Mouse (Mus musculus) forebrain, postnatal 0 days (tissue): Measurements from ENCODE around the gene Ahnak2. TPM values are rescaled to one million over a fixed set of nuclear protein-coding genes. Genes with fewer than 3 reads are reported as not detected.
A peak's percentile ranks its signal among the peaks of the same experiment; 100 is the strongest.

Experiments
- ATAC-seq: fragments of 200-750 bp; cut with Nextera tagmentation; 2 replicates; pipeline ENCODE4 v1.8.0; 2017; ENCODE audit warnings: mild to moderate bottlenecking, moderate library complexity
- DNase-seq: peaks from one replicate; pipeline ENCODE4 v3.0.0-alpha.2; 2015
- H3K27ac ChIP-seq: fragments of 300-500 bp; sonication (generic); 2 replicates; pipeline ENCODE4 v1.5.1; 2014; ENCODE audit warnings: low read depth, mild to moderate bottlenecking, antibody characterized with exemption, low read length, moderate library complexity, mixed read lengths
- H3K27me3 ChIP-seq: fragments of 300-500 bp; sonication (generic); 2 replicates; pipeline ENCODE4 v1.6.1; 2014; ENCODE audit warnings: mild to moderate bottlenecking, low read length, mixed read lengths; ENCODE audit not compliant: insufficient read depth
- H3K36me3 ChIP-seq: fragments of 300-500 bp; sonication (generic); 2 replicates; pipeline ENCODE4 v1.6.1; 2014; ENCODE audit warnings: mild to moderate bottlenecking, moderate library complexity; ENCODE audit not compliant: insufficient read depth
- H3K4me1 ChIP-seq: fragments of 300-500 bp; sonication (generic); 2 replicates; pipeline ENCODE4 v1.6.1; 2014; ENCODE audit warnings: antibody characterized with exemption; ENCODE audit not compliant: insufficient read depth
- H3K4me2 ChIP-seq: fragments of 300-500 bp; sonication (generic); 2 replicates; pipeline ENCODE4 v1.6.1; 2014; ENCODE audit warnings: low read depth, mild to moderate bottlenecking, moderate library complexity
- H3K4me3 ChIP-seq: fragments of 300-500 bp; sonication (generic); 2 replicates; pipeline ENCODE4 v1.5.1; 2014; ENCODE audit warnings: low read depth, low read length, mixed read lengths
- H3K9ac ChIP-seq: fragments of 300-500 bp; sonication (generic); 2 replicates; pipeline ENCODE4 v1.6.1; 2014; ENCODE audit warnings: mild to moderate bottlenecking
- H3K9me3 ChIP-seq: fragments of 300-500 bp; sonication (generic); 2 replicates; pipeline ENCODE4 v1.6.1; 2016; ENCODE audit warnings: low read length
- CTCF ChIP-seq: sonication (generic); IDR thresholded peaks from 2 replicates; pipeline ENCODE4 v1.5.1; 2016; ENCODE audit warnings: antibody characterized with exemption, control low read depth, low read depth
- WGBS: fragments of 180-500 bp; shearing (Covaris S2); extraction: QIAGEN DNeasy Blood & Tissue Kit; methylation state at CpG from one replicate; pipeline ENCODE4 v1.1.7; 2014; 5-methylcytosine and 5-hydroxymethylcytosine counted together
- polyA plus RNA-seq: library from polyadenylated mRNA; unstranded; fragments of >200 nt; fragmentation: Nextera tagmentation; extraction: Ambion mirVana; gene quantifications from 2 replicates; pipeline ENCODE4 v1.2.1, GENCODE M21; 2015
- total RNA-seq: library from RNA; depleted of rRNA; stranded (reverse); fragments of >200 nt; gene quantifications from 2 replicates; pipeline ENCODE4 v1.2.3, GENCODE M21; 2014

Gene Ahnak2
- total and polyA plus RNA-seq, 2 experiments from 2014 or later = 1.3 to 2.5 TPM

- no peak overlapping the region for H3K4me2 ChIP-seq
- TF ChIP-seq CTCF = no peak
- 81% methylated on average over 4 of the region's 4 CpGs for WGBS
- ATAC-seq = no peak
- H3K9ac ChIP-seq = 0 out of 2 replicates have a peak overlapping the region, but pooled peaks have one; percentile 26
- no peaks in the 10 kb centered on the region for H3K27me3 ChIP-seq
- H3K4me1 ChIP-seq = peaks cover 4% of the 10 kb centered on the region; the same call in 1 of the 2 replicates
- DNase-seq = no peak
- H3K36me3 ChIP-seq = peaks cover 29% of the 10 kb centered on the region
- no peaks in the 10 kb centered on the region for H3K9me3 ChIP-seq
- H3K27ac ChIP-seq = peak overlapping the region; percentile 78; the same call in 1 of the 2 replicates
- H3K4me3 ChIP-seq = no peak overlapping the region
These were observed 56.0 kb downstream of the Ahnak2 start for GRCm38 (mm10) chr12:112746461-112746807.

DNA sequence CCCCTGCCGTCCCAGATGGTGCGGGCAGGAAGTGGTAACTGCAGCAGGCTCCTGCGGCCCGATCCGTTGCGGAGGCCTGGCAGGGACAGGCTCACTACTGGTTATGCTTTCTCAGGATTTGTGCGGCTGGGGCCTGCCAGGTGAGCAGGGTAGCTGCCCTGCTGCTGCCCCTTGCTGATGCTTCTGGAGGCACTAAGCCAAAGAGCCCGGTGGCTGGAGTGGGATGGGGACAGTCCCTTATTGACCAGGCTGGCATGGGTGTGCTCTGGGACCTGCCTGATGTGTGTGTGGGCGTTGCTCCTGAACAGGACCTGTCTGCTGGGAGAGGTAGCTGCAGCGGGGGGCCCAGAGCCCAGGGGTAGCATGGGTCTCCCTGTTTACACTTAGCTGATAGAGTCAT, 56.7 kb downstream of the Ahnak2 start:
- WGBS = 88% methylated on average over 10 of the region's 10 CpGs
- ATAC-seq = no peak
- H3K27ac ChIP-seq = no peak overlapping the region
- no peak overlapping the region for H3K4me2 ChIP-seq
- TF ChIP-seq CTCF = no peak
- no peaks in the 10 kb centered on the region for H3K27me3 ChIP-seq
- peaks cover 4% of the 10 kb centered on the region; the same call in 1 of the 2 replicates for H3K4me1 ChIP-seq
- no peak overlapping the region for H3K4me3 ChIP-seq
- H3K36me3 ChIP-seq = peaks cover 32% of the 10 kb centered on the region
- no peak overlapping the region for H3K9ac ChIP-seq
- H3K9me3 ChIP-seq = no peaks in the 10 kb centered on the region
- no peak for DNase-seq

DNA sequence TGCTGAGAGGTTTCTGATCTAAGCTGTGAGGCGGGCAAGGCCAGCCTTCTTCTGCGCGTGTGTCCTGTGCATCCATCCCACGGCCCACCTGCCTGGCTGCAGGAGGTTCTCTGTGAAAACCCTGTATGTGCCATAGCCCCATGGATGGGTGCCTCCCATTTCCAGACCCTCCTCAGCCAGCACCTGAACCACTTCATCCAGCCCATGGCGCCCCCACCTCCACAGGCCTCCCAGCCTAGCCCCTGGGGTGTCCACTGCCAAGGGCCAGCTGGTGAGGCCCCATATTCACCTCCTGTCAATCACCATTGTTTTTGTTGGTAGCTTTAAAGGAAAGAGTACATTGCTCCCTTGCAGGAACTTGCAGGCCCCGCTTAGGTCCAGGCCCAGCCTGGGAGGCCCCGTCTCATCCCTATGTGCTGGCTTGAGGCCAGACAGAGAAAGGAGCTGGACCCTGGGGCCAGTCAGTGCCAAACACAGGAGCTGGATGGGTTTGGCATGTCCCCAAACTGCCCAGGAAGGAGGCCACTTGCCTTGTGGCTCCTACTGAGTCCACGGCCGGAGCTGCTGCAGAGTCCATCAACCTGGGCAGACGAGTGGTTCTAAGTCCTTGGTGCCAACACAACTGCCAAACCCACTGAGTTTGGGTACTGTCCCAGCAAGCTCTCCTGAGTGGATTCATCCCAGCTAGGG, 57.4 kb downstream of the Ahnak2 start:
- H3K4me3 ChIP-seq = no peak overlapping the region
- H3K9ac ChIP-seq = no peak overlapping the region
- WGBS = 74% methylated on average over 10 of the region's 10 CpGs
- no peak for DNase-seq
- peaks cover 38% of the 10 kb centered on the region for H3K36me3 ChIP-seq
- no peak for ATAC-seq
- no peak overlapping the region for H3K4me2 ChIP-seq
- H3K4me1 ChIP-seq = peaks cover 4% of the 10 kb centered on the region; the same call in 1 of the 2 replicates
- H3K27me3 ChIP-seq = no peaks in the 10 kb centered on the region
- no peak overlapping the region for H3K27ac ChIP-seq
- no peaks in the 10 kb centered on the region for H3K9me3 ChIP-seq
- no peak for TF ChIP-seq CTCF

DNA sequence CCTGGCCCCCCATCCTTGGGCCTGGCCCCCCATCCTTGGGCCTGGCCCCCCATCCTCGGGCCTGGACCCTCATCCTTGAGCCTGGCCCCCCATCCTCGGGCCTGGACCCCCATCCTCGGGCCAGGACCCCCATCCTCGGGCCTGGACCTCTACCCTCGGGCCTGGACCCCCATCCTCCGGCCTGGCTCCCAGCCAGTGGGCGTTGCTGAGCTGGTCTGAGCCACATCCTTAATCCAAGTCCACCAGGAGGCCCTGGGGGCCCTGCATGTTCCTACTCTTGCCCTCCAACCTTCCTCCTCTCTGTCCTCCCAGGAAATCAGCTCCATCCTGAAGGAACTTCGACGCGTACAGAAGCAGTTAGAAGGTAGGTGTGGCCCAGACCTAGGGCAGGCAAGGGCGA, 58.2 kb downstream of the Ahnak2 start:
- WGBS = 81% methylated on average over 11 of the region's 11 CpGs
- H3K27ac ChIP-seq = no peak overlapping the region

DNA sequence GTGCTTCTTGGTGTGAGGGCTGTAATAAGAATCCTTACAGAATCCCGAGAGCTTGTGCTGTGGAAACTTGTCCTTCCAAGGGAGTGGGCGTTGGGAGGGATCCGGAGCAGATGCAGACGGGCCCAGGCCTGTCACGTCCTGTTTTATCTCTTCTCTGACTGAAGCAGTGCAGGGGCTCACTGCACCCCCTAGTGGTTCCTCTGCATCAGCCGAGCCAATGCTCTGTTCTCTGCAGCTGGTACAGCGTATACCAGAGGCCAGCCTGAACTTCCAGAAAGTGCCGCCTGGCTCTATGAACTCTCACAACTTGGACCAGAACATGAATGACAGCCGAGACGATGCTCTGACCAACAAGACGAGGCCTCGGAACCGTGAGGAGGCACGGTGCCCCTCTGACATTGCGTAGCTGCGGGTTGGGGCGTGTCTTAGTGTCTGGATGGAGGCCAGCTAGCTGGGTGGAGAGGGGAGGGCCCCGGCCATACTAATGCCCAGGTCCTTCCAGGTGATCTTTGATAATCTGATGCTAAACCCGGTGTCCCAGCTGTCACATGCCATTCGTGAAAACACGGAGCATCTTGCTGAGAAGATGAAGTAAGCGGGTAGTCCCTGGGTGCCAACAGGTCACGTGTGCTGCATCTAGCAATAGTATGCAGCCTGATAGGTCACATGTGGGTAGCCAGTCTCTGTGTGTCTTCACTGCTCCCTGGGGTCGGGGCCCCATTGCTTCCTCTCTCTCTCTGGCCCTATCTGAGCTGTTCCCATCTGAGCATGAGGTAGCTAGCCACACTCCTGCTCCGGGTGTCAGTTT, 59.1 kb downstream of the Ahnak2 start:
- Histone ChIP-seq H3K9ac (peak overlapping the region; percentile 29; the same call in 1 of the 2 replicates), H3K27ac (peak overlapping the region; percentile 57), H3K4me2 (no peak overlapping the region), H3K36me3 (peaks cover 54% of the 10 kb centered on the region), H3K27me3 (no peaks in the 10 kb centered on the region), H3K9me3 (no peaks in the 10 kb centered on the region), H3K4me3 (no peak overlapping the region), H3K4me1 (peaks cover 4% of the 10 kb centered on the region; the same call in 1 of the 2 replicates)
- peak; percentile 82 for DNase-seq
- WGBS = 53% methylated on average over 25 of the region's 25 CpGs
- peak; percentile 89 for ATAC-seq
- peak; percentile 92 for TF ChIP-seq CTCF

More for the DNA sequence above, 58.2 kb downstream of the Ahnak2 start:
- Histone ChIP-seq H3K27me3 (no peaks in the 10 kb centered on the region), H3K36me3 (peaks cover 46% of the 10 kb centered on the region), H3K9ac (peak overlapping the region; percentile 14; the same call in 1 of the 2 replicates), H3K4me2 (no peak overlapping the region), H3K4me1 (peaks cover 4% of the 10 kb centered on the region; the same call in 1 of the 2 replicates), H3K9me3 (no peaks in the 10 kb centered on the region), H3K4me3 (no peak overlapping the region)
- DNase-seq (no peak), ATAC-seq (no peak)
- TF ChIP-seq CTCF = no peak

DNA sequence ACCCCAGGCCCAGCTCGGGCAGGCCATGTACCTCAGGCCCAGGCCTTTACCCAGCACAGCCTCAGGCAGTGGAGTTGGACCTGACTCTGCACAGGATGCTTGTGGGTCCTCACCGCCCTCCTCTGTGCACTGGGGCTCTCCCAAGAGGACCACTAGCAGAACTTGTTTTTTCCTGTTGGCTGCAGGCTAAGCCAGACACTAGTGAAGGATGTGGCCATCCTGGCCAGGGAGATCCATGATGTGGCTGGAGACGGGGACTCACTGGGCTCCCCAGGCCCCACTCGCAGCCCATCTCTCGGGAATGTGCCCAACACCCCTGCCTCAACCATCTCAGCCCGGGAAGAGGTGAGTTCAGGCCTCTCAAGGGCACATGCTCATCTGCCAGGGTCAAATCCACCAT, 59.7 kb downstream of the Ahnak2 start:
- TF ChIP-seq CTCF = no peak
- no peak overlapping the region for H3K4me3 ChIP-seq
- DNase-seq (no peak), ATAC-seq (peak; percentile 3; the same call in 1 of the 2 replicates)
- H3K27me3 ChIP-seq = no peaks in the 10 kb centered on the region
- 76% methylated on average over 6 of the region's 6 CpGs for WGBS
- peaks cover 60% of the 10 kb centered on the region for H3K36me3 ChIP-seq
- H3K9me3 ChIP-seq = no peaks in the 10 kb centered on the region
- H3K4me2 ChIP-seq = no peak overlapping the region
- H3K9ac ChIP-seq = peak overlapping the region; percentile 29; the same call in 1 of the 2 replicates
- peaks cover 4% of the 10 kb centered on the region; the same call in 1 of the 2 replicates for H3K4me1 ChIP-seq
- H3K27ac ChIP-seq = peak overlapping the region; percentile 57
